Mouse (Mus musculus): Measurements from ENCODE around the gene Txnrd1.

DNA sequence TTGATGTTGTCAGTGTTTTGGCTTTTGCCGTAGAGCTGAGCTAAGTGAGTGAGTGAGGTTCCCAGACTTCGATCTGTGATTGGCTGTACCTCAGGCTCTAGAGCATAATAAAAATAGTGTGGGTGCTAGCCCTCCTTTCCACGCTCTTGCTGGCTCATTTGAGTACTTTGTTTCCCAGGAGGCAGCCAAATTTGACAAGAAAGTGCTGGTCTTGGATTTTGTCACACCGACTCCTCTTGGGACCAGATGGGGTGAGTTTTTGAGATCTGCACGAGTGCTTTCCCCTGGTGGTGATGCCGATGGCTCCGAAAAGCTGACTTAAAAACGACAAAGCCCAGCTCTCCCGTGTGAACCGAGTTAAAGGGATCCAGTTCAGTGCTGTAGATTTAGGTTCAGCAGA, 41.7 kb downstream of the Txnrd1 start:
- TF ChIP-seq CTCF (conservative IDR thresholded peaks at IDR 0.05; ENCODE audit: insufficient read depth, insufficient read length, low read depth, low read length) (no peak), POLR2A (IDR thresholded peaks at IDR 0.05; ENCODE audit: low read depth, low read length) (no peak)
